Mouse (Mus musculus) hindbrain, embryonic 12.5 days (tissue): Measurements from ENCODE around the gene Iqcg. TPM values are rescaled to one million over a fixed set of nuclear protein-coding genes. Genes with fewer than 3 reads are reported as not detected.

ENCODE experiments used
- ATAC-seq: fragments of 200-750 bp; cut with Nextera tagmentation; 2 replicates; pipeline ENCODE4 v1.8.0; 2017; ENCODE audit warnings: moderate TSS enrichment; ENCODE audit not compliant: low FRiP score
- H3K27ac ChIP-seq: fragments of 300-500 bp; sonication (generic); 2 replicates; pipeline ENCODE4 v1.5.1; 2016; ENCODE audit warnings: mild to moderate bottlenecking
- H3K27me3 ChIP-seq: fragments of 300-500 bp; sonication (generic); 2 replicates; pipeline ENCODE4 v1.6.1; 2016; ENCODE audit warnings: mild to moderate bottlenecking
- H3K36me3 ChIP-seq: fragments of 300-500 bp; sonication (generic); 2 replicates; pipeline ENCODE4 v1.6.1; 2016; ENCODE audit warnings: mild to moderate bottlenecking
- H3K4me1 ChIP-seq: fragments of 300-500 bp; sonication (generic); 2 replicates; pipeline ENCODE4 v1.6.1; 2016
- H3K4me2 ChIP-seq: fragments of 300-500 bp; sonication (generic); replicated peaks from 2 replicates; pipeline ENCODE4 v1.6.1; 2016; ENCODE audit warnings: mild to moderate bottlenecking
- H3K4me3 ChIP-seq: fragments of 300-500 bp; sonication (generic); 2 replicates; pipeline ENCODE4 v1.5.1; 2016; ENCODE audit warnings: mild to moderate bottlenecking
- H3K9ac ChIP-seq: fragments of 300-500 bp; sonication (generic); 2 replicates; pipeline ENCODE4 v1.6.1; 2016; ENCODE audit warnings: mild to moderate bottlenecking, moderate library complexity
- H3K9me3 ChIP-seq: fragments of 300-500 bp; sonication (generic); replicated peaks from 2 replicates; pipeline ENCODE4 v1.6.1; 2016; ENCODE audit warnings: mild to moderate bottlenecking
- WGBS: fragments of 180-500 bp; shearing (Covaris S2); methylation state at CpG from one replicate; pipeline ENCODE4 v1.1.7; 2016; 5-methylcytosine and 5-hydroxymethylcytosine counted together
- polyA plus RNA-seq: library from polyadenylated mRNA; unstranded; fragments of >200 nt; fragmentation: Nextera tagmentation; extraction: Ambion mirVana; gene quantifications from 2 replicates; pipeline ENCODE4 v1.2.1, GENCODE M21; 2016

Gene Iqcg
- polyA plus RNA-seq, 1 experiment from 2014 or later, result 6.5 TPM

DNA sequence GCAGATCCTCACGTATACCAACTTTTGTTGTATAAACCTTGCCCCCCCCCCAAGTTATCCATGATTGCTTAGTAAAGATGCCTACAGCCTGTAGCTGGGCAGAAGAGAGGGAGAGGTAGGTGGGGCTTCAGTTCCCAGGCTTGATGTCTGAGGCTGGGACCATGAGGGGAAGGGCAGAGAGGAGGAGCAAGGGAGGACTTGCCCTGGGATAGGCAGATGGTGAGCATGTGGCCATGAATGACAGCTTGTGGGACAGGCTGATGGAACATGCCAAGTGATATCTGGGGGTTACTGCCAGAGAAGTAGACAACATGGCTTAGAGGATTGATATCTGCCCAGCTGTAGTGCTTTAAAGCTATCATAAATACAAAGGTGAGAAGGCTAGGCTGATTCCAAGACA, 8.0 kb downstream of the Iqcg start:
- Histone ChIP-seq H3K9ac (no peak overlapping the region), H3K4me1 (no peaks in the 10 kb centered on the region), H3K9me3 (no peaks in the 10 kb centered on the region), H3K27ac (no peak overlapping the region), H3K36me3 (no peaks in the 10 kb centered on the region), H3K4me3 (no peak overlapping the region), H3K27me3 (no peaks in the 10 kb centered on the region), H3K4me2 (no peak overlapping the region)
- 100% methylated on average over 1 of the region's 1 CpGs for WGBS
- no peak for ATAC-seq

DNA sequence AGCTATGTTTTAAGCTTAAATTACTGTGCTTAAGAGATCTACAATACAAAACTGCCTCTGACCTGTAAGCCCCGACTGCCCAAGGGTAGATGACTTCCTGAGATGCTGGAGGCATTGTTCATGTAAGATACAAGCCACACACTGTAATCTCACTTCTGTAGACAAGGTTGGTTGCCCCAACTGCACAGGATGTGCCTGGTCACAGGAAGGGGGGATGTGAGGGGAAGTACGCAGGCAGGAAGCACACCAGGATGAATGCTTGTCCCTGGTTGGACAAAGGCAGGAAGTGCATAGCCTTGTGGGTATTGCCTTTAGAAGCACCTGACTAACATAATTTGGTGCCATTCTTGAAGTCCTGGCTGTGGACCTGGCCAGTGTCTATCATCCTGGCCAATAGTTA, 12.8 kb downstream of the Iqcg start:
- WGBS, result 88% methylated on average over 2 of the region's 2 CpGs

DNA sequence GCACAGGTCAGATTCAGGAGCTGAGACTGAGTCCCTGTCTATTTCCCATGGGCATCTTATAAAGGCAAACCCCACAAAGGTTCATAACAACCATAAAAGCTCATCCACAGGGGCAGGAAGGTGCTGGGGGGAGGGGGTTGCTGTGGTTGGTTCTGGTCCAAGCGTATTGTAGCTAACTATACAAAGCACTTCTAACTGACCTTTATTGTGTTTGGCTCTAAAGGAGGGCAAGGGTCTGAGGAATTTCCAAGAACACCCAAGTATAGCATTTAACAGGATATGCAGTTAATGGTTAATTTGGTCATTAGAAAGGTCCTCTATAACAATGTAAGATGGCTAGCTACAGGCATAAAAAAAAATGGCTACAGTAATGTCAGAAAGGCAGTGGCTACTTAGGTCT, 13.3 kb downstream of the Iqcg start:
- H3K27ac ChIP-seq, result no peak overlapping the region
- no peaks in the 10 kb centered on the region for H3K9me3 ChIP-seq
- H3K4me3 ChIP-seq, result no peak overlapping the region
- H3K4me1 ChIP-seq, result no peaks in the 10 kb centered on the region
- WGBS, result 82% methylated on average over 1 of the region's 1 CpGs
- H3K9ac ChIP-seq, result no peak overlapping the region
- H3K36me3 ChIP-seq, result no peaks in the 10 kb centered on the region
- H3K27me3 ChIP-seq, result no peaks in the 10 kb centered on the region
- no peak for ATAC-seq
- no peak overlapping the region for H3K4me2 ChIP-seq

More for the DNA sequence above, 12.8 kb downstream of the Iqcg start:
- no peaks in the 10 kb centered on the region for H3K9me3 ChIP-seq
- no peaks in the 10 kb centered on the region for H3K36me3 ChIP-seq
- no peaks in the 10 kb centered on the region for H3K27me3 ChIP-seq
- H3K4me2 ChIP-seq, result no peak overlapping the region
- no peak overlapping the region for H3K4me3 ChIP-seq
- H3K27ac ChIP-seq, result no peak overlapping the region
- H3K9ac ChIP-seq, result no peak overlapping the region
- H3K4me1 ChIP-seq, result no peaks in the 10 kb centered on the region
- ATAC-seq, result no peak

DNA sequence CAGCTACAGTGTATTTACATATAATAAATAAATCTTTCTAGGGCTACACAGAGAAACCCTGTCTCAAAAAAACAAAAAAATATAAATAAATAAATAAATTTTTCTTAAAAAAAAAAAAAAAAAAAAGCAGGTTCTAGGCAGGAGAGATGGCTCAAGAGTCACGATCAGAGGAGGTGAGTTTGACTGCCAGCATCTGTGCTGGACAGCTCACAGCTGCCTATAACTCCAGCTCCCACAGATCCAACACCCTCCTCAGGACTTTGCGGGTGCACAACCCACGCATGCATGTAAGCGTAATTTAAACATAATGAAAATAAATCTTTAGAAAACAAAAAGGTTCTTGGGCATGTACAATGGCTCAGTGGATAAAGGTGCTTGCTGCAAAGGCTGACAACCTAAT, 20.0 kb downstream of the Iqcg start:
- no peak overlapping the region for H3K9ac ChIP-seq
- no peaks in the 10 kb centered on the region for H3K27me3 ChIP-seq
- no peaks in the 10 kb centered on the region for H3K9me3 ChIP-seq
- H3K36me3 ChIP-seq, result no peaks in the 10 kb centered on the region
- no peak overlapping the region for H3K4me2 ChIP-seq
- no peak for ATAC-seq
- 80% methylated on average over 4 of the region's 4 CpGs for WGBS
- no peak overlapping the region for H3K4me3 ChIP-seq
- no peaks in the 10 kb centered on the region for H3K4me1 ChIP-seq
- no peak overlapping the region for H3K27ac ChIP-seq

DNA sequence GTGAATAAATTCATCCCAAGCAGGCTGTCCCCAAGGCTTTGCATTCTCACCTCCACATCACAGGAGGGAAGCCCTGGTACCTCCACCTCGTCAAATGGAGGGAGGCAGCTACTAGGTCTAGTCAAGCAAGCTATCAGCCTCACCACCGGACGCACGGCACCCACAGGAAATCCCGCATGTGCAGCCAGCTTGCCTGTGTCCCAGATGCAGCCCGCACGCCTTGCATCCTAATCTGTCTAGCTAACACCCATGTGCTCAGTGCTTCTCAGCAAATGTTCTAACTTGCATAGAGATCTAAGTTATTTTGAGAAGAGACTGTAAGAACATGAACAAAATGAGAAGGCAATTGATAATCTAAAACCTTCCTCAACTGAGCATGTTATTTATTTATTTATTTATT, 29.7 kb downstream of the Iqcg start:
- Histone ChIP-seq H3K27ac (no peak overlapping the region), H3K4me3 (no peak overlapping the region), H3K27me3 (no peaks in the 10 kb centered on the region), H3K9me3 (no peaks in the 10 kb centered on the region), H3K36me3 (no peaks in the 10 kb centered on the region), H3K4me1 (no peaks in the 10 kb centered on the region), H3K4me2 (no peak overlapping the region), H3K9ac (no peak overlapping the region)
- WGBS, result 83% methylated on average over 7 of the region's 7 CpGs
- ATAC-seq, result no peak

DNA sequence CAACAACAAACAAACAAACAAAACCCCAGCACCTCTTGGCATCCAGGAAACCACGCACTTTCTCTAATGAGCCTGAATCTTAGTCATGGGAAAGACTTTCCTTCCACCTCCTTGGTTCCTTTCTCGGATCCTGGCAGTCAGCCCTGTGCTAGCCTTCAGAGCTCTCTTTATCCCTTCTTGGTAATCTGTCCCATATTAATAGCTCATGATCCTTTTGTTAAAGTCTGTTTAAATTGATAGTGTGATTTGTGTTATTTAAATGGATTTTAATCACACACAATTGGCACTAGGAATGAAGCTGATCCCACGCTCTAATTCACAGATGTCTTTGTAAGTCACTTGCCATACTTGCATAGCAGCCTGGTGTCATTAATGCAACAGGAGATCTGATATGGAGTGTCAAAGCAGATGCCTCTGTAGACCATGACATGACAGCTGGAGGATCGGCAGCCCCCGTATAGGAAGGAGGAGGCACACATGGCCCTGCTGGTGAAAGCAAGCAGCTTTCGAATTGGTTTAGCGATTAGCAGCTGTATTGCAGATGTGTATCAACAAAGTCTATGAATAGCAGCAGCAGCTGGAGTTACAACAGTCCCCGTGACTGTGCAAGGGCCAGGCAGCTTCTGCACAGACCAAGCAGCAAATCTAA, 31.4 kb downstream of the Iqcg start:
- ATAC-seq, result no peak
- no peak overlapping the region for H3K9ac ChIP-seq

DNA sequence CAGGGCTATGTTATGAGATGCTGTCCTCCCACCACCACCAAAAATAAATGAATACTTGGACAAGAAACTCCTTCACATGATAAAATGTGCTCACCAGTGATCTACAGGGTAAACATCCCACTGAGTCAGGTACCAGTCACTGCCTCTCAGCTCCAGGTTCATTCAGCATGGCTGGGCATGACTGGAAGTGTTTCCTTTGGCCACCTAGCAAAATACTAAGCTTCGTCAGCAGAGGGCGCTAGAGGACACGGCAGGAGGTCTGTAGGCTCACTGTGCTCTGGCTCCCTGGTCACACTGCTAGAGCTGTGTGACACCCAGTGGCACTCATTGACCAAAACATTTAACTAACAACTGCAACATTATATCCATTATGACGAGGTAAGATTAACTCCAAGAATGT, 32.3 kb downstream of the Iqcg start:
- Histone ChIP-seq H3K27ac (no peak overlapping the region), H3K27me3 (no peaks in the 10 kb centered on the region), H3K4me1 (no peaks in the 10 kb centered on the region), H3K4me3 (no peak overlapping the region), H3K36me3 (no peaks in the 10 kb centered on the region), H3K9me3 (no peaks in the 10 kb centered on the region), H3K4me2 (no peak overlapping the region), H3K9ac (no peak overlapping the region)
- no peak for ATAC-seq
- WGBS, result 7% methylated on average over 4 of the region's 4 CpGs

More for the DNA sequence above, 31.4 kb downstream of the Iqcg start:
- no peaks in the 10 kb centered on the region for H3K4me1 ChIP-seq
- H3K4me3 ChIP-seq, result no peak overlapping the region
- H3K27me3 ChIP-seq, result no peaks in the 10 kb centered on the region
- H3K9me3 ChIP-seq, result no peaks in the 10 kb centered on the region
- H3K4me2 ChIP-seq, result no peak overlapping the region
- no peaks in the 10 kb centered on the region for H3K36me3 ChIP-seq
- H3K27ac ChIP-seq, result no peak overlapping the region
- 79% methylated on average over 8 of the region's 8 CpGs for WGBS

DNA sequence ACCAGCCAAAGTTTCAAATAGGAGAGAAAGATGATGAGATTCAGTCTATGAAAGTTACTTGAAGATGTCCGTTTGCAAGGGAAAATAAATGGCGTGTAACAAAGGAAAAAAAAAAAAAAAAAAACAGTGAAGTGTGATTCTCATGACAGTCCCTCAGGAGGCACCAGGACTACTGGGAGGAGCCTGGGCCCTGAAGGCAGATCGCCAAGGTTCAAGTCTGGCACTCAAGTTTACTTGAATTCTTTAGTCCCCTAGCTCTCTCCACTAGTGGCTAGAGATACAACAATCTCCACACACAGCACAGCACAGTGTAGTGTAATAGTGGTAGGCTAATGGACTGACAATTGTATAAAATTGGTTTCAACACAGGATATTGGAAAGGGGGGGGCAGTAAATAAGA, 34.6 kb downstream of the Iqcg start:
- Histone ChIP-seq H3K27me3 (no peaks in the 10 kb centered on the region), H3K9me3 (no peaks in the 10 kb centered on the region), H3K27ac (no peak overlapping the region), H3K4me1 (no peaks in the 10 kb centered on the region), H3K36me3 (no peaks in the 10 kb centered on the region), H3K4me3 (no peak overlapping the region), H3K9ac (no peak overlapping the region), H3K4me2 (no peak overlapping the region)
- no peak for ATAC-seq
- WGBS, result 77% methylated on average over 3 of the region's 3 CpGs

DNA sequence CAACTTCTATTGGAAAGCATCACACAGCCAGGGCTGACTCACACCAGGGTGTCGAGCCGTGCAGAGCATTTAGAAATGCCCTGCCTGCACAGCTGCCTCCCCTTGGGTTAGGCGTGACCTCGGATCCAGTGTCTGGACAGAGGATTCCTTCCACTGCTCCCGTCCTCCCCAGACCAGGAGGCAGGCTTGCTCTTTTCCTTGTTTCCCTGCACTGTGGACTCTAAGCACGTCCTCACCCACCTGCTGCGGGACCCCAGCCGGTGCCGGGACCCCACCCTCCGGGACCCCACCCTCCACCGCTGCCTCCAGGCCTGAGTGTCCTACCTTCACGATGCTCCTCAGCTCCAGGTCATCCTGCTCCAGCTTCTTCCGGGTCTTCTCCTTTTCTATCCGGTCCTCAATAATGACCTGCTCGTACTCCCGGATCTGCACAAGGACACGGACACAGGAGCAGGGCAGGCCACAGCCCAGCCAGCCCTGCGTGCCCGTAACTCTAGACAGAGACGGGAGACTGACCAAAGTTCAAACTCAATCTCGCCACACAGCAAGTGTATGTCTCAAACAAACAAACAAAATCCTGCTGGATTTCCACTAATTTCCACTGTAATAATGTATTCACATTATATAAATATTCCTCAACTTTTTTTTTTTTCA, 36.8 kb downstream of the Iqcg start:
- Histone ChIP-seq H3K4me2 (no peak overlapping the region), H3K27ac (no peak overlapping the region), H3K4me3 (no peak overlapping the region), H3K36me3 (peaks cover 10% of the 10 kb centered on the region), H3K4me1 (no peaks in the 10 kb centered on the region), H3K9ac (no peak overlapping the region), H3K27me3 (no peaks in the 10 kb centered on the region), H3K9me3 (no peaks in the 10 kb centered on the region)
- WGBS, result 74% methylated on average over 21 of the region's 21 CpGs
- no peak for ATAC-seq

DNA sequence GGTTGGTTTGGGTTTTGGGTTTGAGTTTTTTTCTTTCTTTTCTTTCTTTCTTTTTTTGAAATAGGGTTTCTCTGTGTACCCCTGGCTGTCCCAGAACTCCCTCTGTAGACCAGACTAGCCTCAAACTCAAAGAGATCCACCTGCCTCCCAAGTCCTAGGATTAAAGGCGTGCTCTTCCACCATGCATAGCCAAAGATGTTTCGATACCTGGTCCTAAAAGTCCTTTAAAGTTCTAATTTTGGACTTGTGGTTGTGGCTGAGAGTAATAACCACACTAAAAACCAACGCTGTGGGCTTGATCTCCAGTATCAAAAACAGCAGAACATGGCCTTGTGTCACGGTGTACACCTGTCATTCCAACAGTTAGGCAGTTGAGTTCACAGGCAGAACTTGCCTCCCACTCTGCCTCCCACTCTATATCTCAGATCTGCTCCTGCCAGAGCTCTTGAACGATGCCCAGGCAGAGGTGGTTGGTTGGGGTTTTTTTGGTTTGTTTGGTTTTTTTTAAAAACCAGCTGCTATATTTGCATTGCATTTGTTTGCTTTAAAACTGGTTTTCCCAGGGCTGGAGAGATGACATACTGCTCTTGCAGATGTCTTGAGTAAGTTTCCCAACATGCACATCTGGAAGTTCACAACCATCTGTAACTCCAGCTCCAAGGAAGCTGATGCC, 38.2 kb downstream of the Iqcg start:
- 96% methylated on average over 5 of the region's 5 CpGs for WGBS
- no peaks in the 10 kb centered on the region for H3K9me3 ChIP-seq
- H3K9ac ChIP-seq, result no peak overlapping the region
- H3K27me3 ChIP-seq, result no peaks in the 10 kb centered on the region
- peaks cover 24% of the 10 kb centered on the region for H3K36me3 ChIP-seq
- H3K4me1 ChIP-seq, result no peaks in the 10 kb centered on the region
- H3K4me3 ChIP-seq, result no peak overlapping the region
- ATAC-seq, result no peak
- H3K4me2 ChIP-seq, result no peak overlapping the region
- no peak overlapping the region for H3K27ac ChIP-seq

DNA sequence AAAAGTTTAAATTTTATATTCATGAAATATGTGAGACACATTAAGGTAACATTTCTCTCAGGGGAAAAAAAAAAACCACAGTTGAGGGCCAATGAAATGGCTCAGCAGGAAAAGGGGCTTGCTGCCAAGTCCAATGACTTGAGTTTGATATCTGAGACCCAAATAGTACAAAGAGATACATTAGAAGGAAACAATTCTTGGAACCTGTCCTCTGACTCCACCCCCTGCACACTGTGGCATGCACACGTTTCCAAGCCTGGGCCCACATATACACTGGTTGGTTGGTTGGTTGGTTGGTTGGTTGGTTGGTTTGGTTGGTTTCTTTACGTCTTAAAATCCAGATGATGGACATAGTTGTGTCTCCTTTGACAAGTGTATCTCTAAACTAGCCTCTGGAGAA, 40.0 kb downstream of the Iqcg start:
- H3K9ac ChIP-seq, result no peak overlapping the region
- no peaks in the 10 kb centered on the region for H3K9me3 ChIP-seq
- no peak for ATAC-seq
- H3K4me1 ChIP-seq, result no peaks in the 10 kb centered on the region
- H3K4me3 ChIP-seq, result no peak overlapping the region
- H3K36me3 ChIP-seq, result peaks cover 40% of the 10 kb centered on the region
- no peaks in the 10 kb centered on the region for H3K27me3 ChIP-seq
- WGBS, result 79% methylated on average over 2 of the region's 2 CpGs
- no peak overlapping the region for H3K4me2 ChIP-seq
- no peak overlapping the region for H3K27ac ChIP-seq

DNA sequence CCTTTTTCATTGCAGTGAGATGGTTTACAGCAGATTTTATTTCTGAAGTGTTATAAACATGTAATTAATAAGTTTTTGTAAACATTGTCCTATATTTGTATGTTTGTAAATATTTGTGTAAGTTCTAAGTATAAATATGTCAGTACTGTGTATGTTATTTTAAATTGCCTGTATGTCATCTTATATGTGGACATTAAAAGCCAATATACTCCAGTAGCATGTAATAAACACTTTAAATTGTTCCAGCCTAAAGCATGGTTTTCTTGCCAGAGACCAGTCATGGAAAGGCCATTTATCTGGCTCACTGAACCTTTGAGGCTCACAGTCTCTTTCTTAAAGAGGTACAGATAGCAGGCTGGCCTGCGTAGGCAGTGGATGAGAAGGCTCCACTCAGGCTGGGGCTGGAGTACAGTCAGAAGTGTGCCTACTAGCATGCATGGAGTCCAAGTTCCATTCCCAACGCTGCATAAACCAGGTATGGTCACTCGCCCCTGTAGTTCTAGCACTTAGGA, 40.6 kb downstream of the Iqcg start:
- no peak overlapping the region for H3K27ac ChIP-seq
- WGBS, result 94% methylated on average over 3 of the region's 3 CpGs
- H3K4me1 ChIP-seq, result no peaks in the 10 kb centered on the region
- no peaks in the 10 kb centered on the region for H3K9me3 ChIP-seq
- H3K27me3 ChIP-seq, result no peaks in the 10 kb centered on the region
- H3K9ac ChIP-seq, result no peak overlapping the region
- H3K36me3 ChIP-seq, result peaks cover 44% of the 10 kb centered on the region
- H3K4me2 ChIP-seq, result no peak overlapping the region
- no peak for ATAC-seq
- no peak overlapping the region for H3K4me3 ChIP-seq
